Mouse (Mus musculus) embryonic fibroblast, embryonic 13.5 days (primary cell): ENCODE measurements around the gene Smyd3.

Experiments
- CTCF ChIP-seq: IDR thresholded peaks from 2 replicates; pipeline ENCODE4 v1.5.1; 2011; ENCODE audit warnings: mild to moderate bottlenecking, control low read depth, low read length, moderate library complexity, borderline replicate concordance; ENCODE audit not compliant: insufficient read depth
- POLR2A ChIP-seq: IDR thresholded peaks from 2 replicates; pipeline ENCODE4 v1.6.1; 2011; ENCODE audit warnings: low read depth, mild to moderate bottlenecking, control low read depth, low read length, moderate library complexity

- TF ChIP-seq CTCF (no peak), POLR2A (no peak)
Observed at GRCm38 (mm10) chr1:179025169-179025568, 492.7 kb downstream of the Smyd3 start.
